Mouse (Mus musculus) heart, postnatal 0 days (tissue): ENCODE data around the gene Uvrag. TPM values are rescaled to one million over a fixed set of nuclear protein-coding genes. Genes with fewer than 3 reads are reported as not detected.

ENCODE experiments used
- ATAC-seq: fragments of 200-750 bp; cut with Nextera tagmentation; 2 replicates; pipeline ENCODE4 v1.8.0; 2017; ENCODE audit warnings: low read depth, moderate number of reproducible peaks, moderate library complexity; ENCODE audit not compliant: insufficient read depth
- DNase-seq: peaks from one replicate; pipeline ENCODE4 v3.0.0-alpha.2; 2016; ENCODE audit warnings: low spot score
- H3K27ac ChIP-seq: fragments of 300-500 bp; sonication (generic); 2 replicates; pipeline ENCODE4 v1.5.1; 2014; ENCODE audit warnings: low read depth, mild to moderate bottlenecking
- H3K27me3 ChIP-seq: fragments of 300-500 bp; sonication (generic); 2 replicates; pipeline ENCODE4 v1.6.1; 2014; ENCODE audit warnings: low read length, mixed read lengths; ENCODE audit not compliant: control insufficient read depth, insufficient read depth
- H3K36me3 ChIP-seq: fragments of 300-500 bp; sonication (generic); replicated peaks from 2 replicates; pipeline ENCODE4 v1.6.1; 2014; ENCODE audit warnings: low read length, mixed read lengths; ENCODE audit not compliant: control insufficient read depth, insufficient read depth
- H3K4me1 ChIP-seq: fragments of 300-500 bp; sonication (generic); 2 replicates; pipeline ENCODE4 v1.6.1; 2014; ENCODE audit warnings: antibody characterized with exemption; ENCODE audit not compliant: control insufficient read depth, insufficient read depth
- H3K4me2 ChIP-seq: fragments of 300-500 bp; sonication (generic); 2 replicates; pipeline ENCODE4 v1.6.1; 2014; ENCODE audit warnings: low read depth, mild to moderate bottlenecking, low read length, moderate library complexity
- H3K4me3 ChIP-seq: fragments of 300-500 bp; sonication (generic); 2 replicates; pipeline ENCODE4 v1.5.1; 2014; ENCODE audit warnings: low read depth, low read length
- H3K9ac ChIP-seq: fragments of 300-500 bp; sonication (generic); replicated peaks from 2 replicates; pipeline ENCODE4 v1.6.1; 2014; ENCODE audit warnings: low read depth, low read length, mixed read lengths
- H3K9me3 ChIP-seq: fragments of 300-500 bp; sonication (generic); replicated peaks from 2 replicates; pipeline ENCODE4 v1.6.1; 2016; ENCODE audit warnings: low read length; ENCODE audit not compliant: control insufficient read depth
- CTCF ChIP-seq: IDR thresholded peaks from 2 replicates; pipeline ENCODE4 v1.5.1; 2016; ENCODE audit warnings: antibody characterized with exemption, control low read depth, low read depth
- EP300 ChIP-seq: IDR thresholded peaks from 2 replicates; pipeline ENCODE4 v1.6.1; 2016; ENCODE audit warnings: antibody characterized with exemption, low read depth
- WGBS: fragments of 180-500 bp; shearing (Covaris S2); extraction: QIAGEN DNeasy Blood & Tissue Kit; methylation state at CpG from one replicate; pipeline ENCODE4 v1.1.7; 2014; 5-methylcytosine and 5-hydroxymethylcytosine counted together
- polyA plus RNA-seq: library from polyadenylated mRNA; unstranded; fragments of >200 nt; fragmentation: Nextera tagmentation; extraction: Ambion mirVana; gene quantifications from 2 replicates; pipeline ENCODE4 v1.2.1, GENCODE M21; 2015
- total RNA-seq: library from RNA; depleted of rRNA; stranded (reverse); fragments of >200 nt; gene quantifications from 2 replicates; pipeline ENCODE4 v1.2.3, GENCODE M21; 2014; ENCODE audit warnings: low replicate concordance

Gene Uvrag
- total and polyA plus RNA-seq, 2 experiments from 2014 or later = 11.8 to 38.1 TPM

DNA sequence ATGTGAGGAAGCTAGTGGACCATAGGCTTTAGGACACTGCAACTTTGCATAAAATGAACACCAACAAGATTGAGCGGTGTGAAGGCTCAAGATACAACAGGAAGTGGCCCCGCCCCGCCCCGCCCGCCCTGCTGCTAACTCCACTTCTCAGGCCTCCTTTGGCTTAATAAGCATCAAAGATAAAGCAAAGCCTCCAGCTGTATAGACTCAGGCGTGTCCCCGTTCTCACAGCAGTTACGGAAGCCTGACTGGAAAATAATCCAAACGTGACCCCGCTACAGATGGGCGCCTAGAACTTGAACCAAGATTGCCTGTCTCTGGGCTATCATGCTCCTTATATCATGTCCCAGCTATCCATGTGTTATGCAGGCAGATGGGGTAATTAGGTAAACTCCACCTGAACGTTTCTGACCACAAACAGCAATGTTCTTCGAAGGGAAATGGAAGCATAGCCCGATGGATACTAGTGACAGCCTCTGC lies 153.9 kb downstream of the Uvrag start:
- H3K9ac ChIP-seq = no peak overlapping the region
- H3K27ac ChIP-seq = no peak overlapping the region
- no peak overlapping the region for H3K4me2 ChIP-seq
- TF ChIP-seq CTCF = no peak
- no peak for TF ChIP-seq EP300
- 94% methylated on average over 14 of the region's 14 CpGs for WGBS
- H3K9me3 ChIP-seq = no peaks in the 10 kb centered on the region
- H3K36me3 ChIP-seq = peaks cover 27% of the 10 kb centered on the region
- no peak overlapping the region for H3K4me3 ChIP-seq
- DNase-seq (no peak), ATAC-seq (no peak)
- no peaks in the 10 kb centered on the region for H3K27me3 ChIP-seq
- H3K4me1 ChIP-seq = 0 out of 2 replicates have a peak, but pooled peaks cover 6% of the 10 kb centered on the region

DNA sequence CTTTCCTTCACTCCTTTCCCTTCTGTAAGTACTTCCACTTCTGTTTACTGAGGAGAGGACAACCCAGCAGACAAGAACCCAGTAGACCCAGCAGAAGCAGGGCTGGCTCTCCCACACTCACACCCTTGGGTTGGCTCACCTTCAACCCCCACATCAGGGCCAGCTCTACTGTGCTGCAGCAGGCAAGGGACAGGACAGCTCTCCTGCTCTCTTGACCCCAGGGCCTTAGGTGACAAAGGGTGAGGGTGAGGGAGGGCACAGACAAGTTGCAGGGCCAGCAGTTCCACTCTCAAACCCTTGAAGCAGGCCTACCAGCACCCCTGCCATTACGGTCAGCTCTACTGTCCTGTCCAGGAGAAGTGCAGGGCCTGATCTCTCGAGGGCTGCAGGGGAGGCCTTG lies 155.0 kb downstream of the Uvrag start:
- TF ChIP-seq CTCF = no peak
- DNase-seq (no peak), ATAC-seq (0 out of 2 replicates have a peak, but pooled peaks have one; percentile 14)
- H3K27me3 ChIP-seq = no peaks in the 10 kb centered on the region
- 71% methylated on average over 2 of the region's 2 CpGs for WGBS
- no peaks in the 10 kb centered on the region for H3K9me3 ChIP-seq
- 0 out of 2 replicates have a peak, but pooled peaks cover 6% of the 10 kb centered on the region for H3K4me1 ChIP-seq
- H3K4me3 ChIP-seq = no peak overlapping the region
- H3K4me2 ChIP-seq = no peak overlapping the region
- no peak overlapping the region for H3K9ac ChIP-seq
- H3K27ac ChIP-seq = peak overlapping the region; percentile 81
- peaks cover 18% of the 10 kb centered on the region for H3K36me3 ChIP-seq

DNA sequence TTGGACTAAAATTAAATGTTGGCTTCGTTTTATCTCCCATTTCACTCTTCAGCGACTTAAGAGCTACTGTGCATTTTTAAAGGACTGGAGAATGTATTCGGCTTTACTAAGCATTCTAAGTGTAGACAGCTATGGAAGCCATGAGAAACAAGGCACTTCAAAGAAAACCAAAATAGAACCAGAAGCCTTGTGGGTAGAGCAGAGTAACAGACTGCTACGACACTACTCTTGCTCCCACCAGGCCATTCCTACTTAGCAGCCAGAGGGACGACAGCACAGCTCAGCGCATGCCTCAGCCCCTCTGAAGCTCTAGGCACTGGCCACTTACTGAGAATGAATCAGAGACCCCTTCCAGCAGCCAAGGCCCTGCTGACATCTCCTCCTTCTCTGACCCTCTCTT lies 155.5 kb downstream of the Uvrag start:
- TF ChIP-seq EP300 = no peak
- no peak for TF ChIP-seq CTCF
- 25% methylated on average over 6 of the region's 6 CpGs for WGBS

DNA sequence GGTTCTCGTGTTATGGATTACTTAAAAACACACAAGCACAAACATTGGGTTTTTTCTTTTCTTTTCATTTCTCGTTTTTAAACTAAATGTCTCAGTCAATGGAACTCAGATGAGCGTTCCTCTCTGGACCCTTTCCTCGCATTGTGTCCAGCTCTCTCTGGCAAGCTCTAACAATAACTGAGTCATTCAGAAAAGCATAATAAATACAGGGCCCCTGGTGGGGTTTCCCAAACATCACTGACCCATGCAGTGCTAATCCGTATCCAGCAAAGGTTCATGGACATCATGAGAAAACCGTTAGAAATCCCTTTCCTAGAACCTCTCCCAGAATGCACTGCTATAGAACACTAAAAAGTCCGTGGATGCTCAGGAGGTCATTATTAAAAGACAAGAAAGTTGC lies 156.6 kb downstream of the Uvrag start:
- Histone ChIP-seq H3K36me3 (peaks cover 11% of the 10 kb centered on the region), H3K27me3 (no peaks in the 10 kb centered on the region), H3K9ac (no peak overlapping the region), H3K4me1 (0 out of 2 replicates have a peak, but pooled peaks cover 6% of the 10 kb centered on the region), H3K4me3 (no peak overlapping the region), H3K27ac (no peak overlapping the region), H3K4me2 (no peak overlapping the region), H3K9me3 (no peaks in the 10 kb centered on the region)
- no peak for ATAC-seq
- no peak for TF ChIP-seq CTCF
- no peak for TF ChIP-seq EP300
- WGBS = 70% methylated on average over 7 of the region's 7 CpGs
- no peak for DNase-seq

More for the DNA sequence above, 155.5 kb downstream of the Uvrag start:
- H3K9ac ChIP-seq = no peak overlapping the region
- ATAC-seq (peak; percentile 89), DNase-seq (peak; percentile 82)
- H3K4me3 ChIP-seq = no peak overlapping the region
- 0 out of 2 replicates have a peak, but pooled peaks cover 6% of the 10 kb centered on the region for H3K4me1 ChIP-seq
- H3K4me2 ChIP-seq = peak overlapping the region; percentile 2; the same call in 1 of the 2 replicates
- H3K27ac ChIP-seq = peak overlapping the region; percentile 81
- no peaks in the 10 kb centered on the region for H3K27me3 ChIP-seq
- peaks cover 17% of the 10 kb centered on the region for H3K36me3 ChIP-seq
- H3K9me3 ChIP-seq = no peaks in the 10 kb centered on the region

DNA sequence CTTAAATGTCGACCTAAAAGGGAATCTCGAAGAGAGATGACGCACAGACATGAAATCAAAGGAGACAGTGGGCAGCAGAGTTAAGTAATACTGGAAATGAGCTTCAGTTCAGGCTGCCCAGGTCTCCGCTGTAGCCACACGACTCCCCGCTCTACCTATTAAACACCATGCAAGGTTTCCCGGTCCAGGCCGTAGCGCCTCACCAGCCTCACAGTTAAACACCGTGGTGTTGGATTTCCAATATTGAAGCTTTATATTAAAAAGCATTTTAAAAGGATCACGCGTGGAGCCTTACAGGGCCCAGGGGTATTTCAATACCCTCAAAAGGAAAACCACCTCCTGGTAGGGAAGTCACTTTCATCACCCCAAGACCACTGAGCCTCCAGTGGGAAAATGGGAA lies 157.9 kb downstream of the Uvrag start:
- Histone ChIP-seq H3K4me2 (no peak overlapping the region), H3K27ac (no peak overlapping the region), H3K9me3 (no peaks in the 10 kb centered on the region), H3K4me1 (0 out of 2 replicates have a peak, but pooled peaks cover 6% of the 10 kb centered on the region), H3K36me3 (peaks cover 13% of the 10 kb centered on the region), H3K4me3 (no peak overlapping the region), H3K27me3 (no peaks in the 10 kb centered on the region), H3K9ac (no peak overlapping the region)
- TF ChIP-seq CTCF (no peak), EP300 (no peak)
- ATAC-seq (no peak), DNase-seq (no peak)
- 91% methylated on average over 12 of the region's 12 CpGs for WGBS

DNA sequence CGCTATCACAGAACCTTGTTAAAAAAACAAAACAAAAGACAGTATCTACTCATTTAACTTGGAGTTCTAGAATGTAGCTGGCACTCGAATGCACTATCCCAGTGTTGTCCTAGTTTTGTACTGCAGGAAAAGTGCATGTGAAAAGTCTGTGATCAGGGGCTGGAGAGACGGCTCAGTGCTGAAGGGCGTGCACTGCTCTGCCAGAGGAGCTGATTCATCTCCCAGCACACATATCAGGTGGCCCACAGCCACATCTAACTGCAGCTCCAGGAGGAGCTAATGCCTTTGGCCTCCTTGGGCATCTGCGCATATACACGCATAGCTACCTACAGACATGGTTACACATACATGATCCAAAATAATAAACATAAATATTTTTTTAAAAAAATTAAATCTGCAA lies 159.5 kb downstream of the Uvrag start:
- ATAC-seq (no peak), DNase-seq (no peak)
- Histone ChIP-seq H3K27ac (no peak overlapping the region), H3K9ac (no peak overlapping the region), H3K9me3 (no peaks in the 10 kb centered on the region), H3K36me3 (peaks cover 9% of the 10 kb centered on the region), H3K4me1 (0 out of 2 replicates have a peak, but pooled peaks cover 4% of the 10 kb centered on the region), H3K4me3 (no peak overlapping the region), H3K4me2 (no peak overlapping the region), H3K27me3 (no peaks in the 10 kb centered on the region)
- 62% methylated on average over 6 of the region's 6 CpGs for WGBS
- TF ChIP-seq EP300 = no peak
